Mouse (Mus musculus) Patski (cell line): ENCODE results near the gene Afdn. TPM values are rescaled to one million over a fixed set of nuclear protein-coding genes. Genes with fewer than 3 reads are reported as not detected.
A peak's percentile ranks its signal among the peaks of the same experiment; 100 is the strongest.
"Not testable (repeated sequence)": the region's sequence is repeated elsewhere in the genome, so short reads cannot be mapped to it uniquely, and the experiment has no call there.

Source experiments
- ATAC-seq: fragments of 100-300 bp; one replicate; pipeline ENCODE4 v1.8.0; 2021
- CTCF ChIA-PET: fragments of 350-600 bp; sonication (Branson Sonifier 250); formaldehyde crosslinking; loops from one replicate; lab custom pipeline; 2022; ENCODE audit warnings: inconsistent platforms; lab: Charles Lee
- POLR2A ChIA-PET: fragments of 350-600 bp; sonication (Branson Sonifier 250); formaldehyde crosslinking; loops from one replicate; lab custom pipeline; 2022; ENCODE audit warnings: antibody characterized with exemption, inconsistent platforms; lab: Charles Lee
- DNase-seq: peaks from one replicate; pipeline ENCODE4 v3.0.0-alpha.2; 2011; ENCODE audit warnings: low read depth, low spot score
- H3K27me3 ChIP-seq: fragments of 371-371 bp; one replicate; pipeline ENCODE4 v1.5.1; 2021
- CTCF ChIP-seq: fragments of 100-300 bp; IDR thresholded peaks from one replicate; pipeline ENCODE4 v1.5.1; 2021
- in situ Hi-C: fragments of 300-500 bp; cut with MboI; formaldehyde crosslinking; loops from 3 replicates; pipeline ENCODE4 v1.11.1; 2018; ENCODE audit warnings: low pct_unique_long_range_greater_than_20kb, mixed read lengths
- polyA plus RNA-seq: library from polyadenylated mRNA; unstranded; gene quantifications from one replicate; pipeline ENCODE4 v1.2.3, GENCODE M21; 2021

Afdn gene
- polyA plus RNA-seq, 1 experiment from 2014 or later: 167 TPM

- ChIA-PET POLR2A (interaction anchor here (0.9 kb wide), 1 partner anchor 9 kb away, joined by 3 read pairs; no protein-coding TSS in a partner anchor), CTCF (interaction anchor here (1.0 to 2.0 kb wide), 4 partner anchors 9 to 57 kb away, joined by 3 to 10 read pairs (median 5); no protein-coding TSS in a partner anchor)
- H3K27me3 ChIP-seq: no peaks in the 10 kb centered on the region
- no peak for TF ChIP-seq CTCF
- no peak for ATAC-seq
- DNase-seq: no peak
- in situ Hi-C loops: loop anchor here (10.0 kb wide), 1 partner anchor 69 kb away; no protein-coding TSS in a partner anchor
Observed at GRCm38 (mm10) chr17:13923418-13923817, 163.1 kb downstream of the Afdn start.

- in situ Hi-C loops: loop anchor here (10.0 kb wide), 1 partner anchor 70 kb away; no protein-coding TSS in a partner anchor
- DNase-seq: no peak
- no peak for TF ChIP-seq CTCF
- ATAC-seq: no peak
- ChIA-PET CTCF (interaction anchor here (1.0 to 2.2 kb wide), 5 partner anchors 8 to 70 kb away, joined by 3 to 10 read pairs (median 5); no protein-coding TSS in a partner anchor), POLR2A (no interaction called here)
- H3K27me3 ChIP-seq: no peaks in the 10 kb centered on the region
Observed at GRCm38 (mm10) chr17:13924588-13924987, 164.2 kb downstream of the Afdn start.

DNA sequence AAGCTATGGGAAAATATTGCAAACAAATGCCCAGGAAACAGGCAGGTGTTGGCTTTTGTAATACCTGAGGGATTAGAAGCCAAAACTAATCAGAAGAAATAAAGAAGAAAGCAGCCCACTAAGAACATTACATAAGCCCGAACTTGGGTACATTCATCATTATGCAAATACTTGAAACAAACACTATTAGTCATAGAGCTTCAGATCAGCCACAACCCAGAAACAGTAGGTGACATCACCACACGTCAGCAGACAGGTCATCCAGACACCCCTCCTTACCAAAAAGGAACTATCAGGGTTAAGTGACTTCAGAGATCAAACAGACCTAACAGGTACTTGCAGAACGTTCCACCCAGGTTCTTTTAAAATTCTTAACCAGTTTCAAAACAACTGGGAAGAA, 165.6 kb downstream of the Afdn start:
- in situ Hi-C loops: loop anchor here (10.0 kb wide), 1 partner anchor 71 kb away; no protein-coding TSS in a partner anchor

DNA sequence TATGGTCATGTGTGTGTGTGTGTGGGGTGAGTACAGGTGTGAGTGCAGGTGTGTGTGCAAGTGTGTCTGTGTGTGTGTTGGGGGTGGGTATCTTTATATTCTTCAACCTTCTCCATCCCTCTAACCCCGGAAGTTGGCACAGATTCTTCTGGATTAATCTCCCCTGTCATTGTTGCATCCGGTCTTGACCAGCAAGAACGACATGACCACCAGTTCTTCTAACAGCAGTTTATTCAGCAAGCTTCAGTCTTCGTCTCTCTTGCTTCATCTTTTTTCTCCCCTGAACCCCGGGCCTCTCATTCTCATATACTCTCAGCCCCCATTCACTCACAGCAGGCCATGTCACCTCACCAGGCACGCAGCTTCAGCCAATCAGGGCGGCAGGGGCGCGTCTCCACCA, 170.1 kb downstream of the Afdn start:
- ChIA-PET POLR2A (no interaction called here), CTCF (interaction anchor here (1.2 to 1.9 kb wide), 2 partner anchors 9 to 10 kb away, joined by 3 to 4 read pairs; no protein-coding TSS in a partner anchor)
- no peak for ATAC-seq
- in situ Hi-C loops: loop anchor here (10.0 kb wide), 1 partner anchor 456 kb away; no protein-coding TSS in a partner anchor
- no peak for TF ChIP-seq CTCF
- no peaks in the 10 kb centered on the region for H3K27me3 ChIP-seq
- no peak for DNase-seq

More for the DNA sequence above, 165.6 kb downstream of the Afdn start:
- CTCF ChIA-PET: interaction anchor here (0.8 to 2.2 kb wide), 3 partner anchors 17 to 76 kb away, joined by 3 to 5 read pairs (median 3); no protein-coding TSS in a partner anchor
- peak; percentile 35 for ATAC-seq
- H3K27me3 ChIP-seq: no peaks in the 10 kb centered on the region
- DNase-seq: no peak
- TF ChIP-seq CTCF: no peak
- POLR2A ChIA-PET: no interaction called here

- in situ Hi-C loops: loop anchor here (10.0 kb wide), 1 partner anchor 461 kb away; no protein-coding TSS in a partner anchor
- H3K27me3 ChIP-seq, DNase-seq, CTCF ChIA-PET, POLR2A ChIA-PET: not testable (repeated sequence)
- peak; percentile 58 for ATAC-seq
Observed at GRCm38 (mm10) chr17:13935364-13935763, 175.0 kb downstream of the Afdn start.

- ATAC-seq (no peak), DNase-seq (no peak)
- H3K27me3 ChIP-seq: no peaks in the 10 kb centered on the region
- in situ Hi-C loops: loop anchor here (10.0 kb wide), 1 partner anchor 463 kb away; no protein-coding TSS in a partner anchor
- no peak for TF ChIP-seq CTCF
- ChIA-PET POLR2A (interaction anchor here (0.5 kb wide), 1 partner anchor 391 kb away, joined by 6 read pairs; no protein-coding TSS in a partner anchor), CTCF (no interaction called here)
Observed at GRCm38 (mm10) chr17:13937787-13938186, 177.4 kb downstream of the Afdn start.

DNA sequence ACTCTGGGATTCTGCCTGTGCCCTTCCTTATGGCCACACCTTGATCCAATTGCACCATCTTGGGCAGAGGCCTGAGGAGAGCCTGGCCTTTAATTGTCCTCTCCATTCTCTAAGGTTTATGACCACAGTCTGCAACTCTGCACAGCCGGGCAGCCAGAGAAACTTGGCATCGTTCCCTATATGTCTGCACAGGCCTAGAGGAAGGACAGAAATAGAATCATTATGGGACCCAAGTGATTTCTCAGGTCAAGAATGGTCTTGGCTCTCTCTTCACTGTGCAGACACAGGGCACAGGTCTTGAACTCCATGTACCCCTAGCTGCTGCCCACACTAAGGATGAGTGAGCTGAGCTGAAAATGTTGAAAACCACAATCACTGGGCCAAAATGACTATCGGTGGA, 178.3 kb downstream of the Afdn start:
- in situ Hi-C loops: loop anchor here (10.0 kb wide), 1 partner anchor 464 kb away; no protein-coding TSS in a partner anchor
- ATAC-seq (no peak), DNase-seq (no peak)
- H3K27me3 ChIP-seq: no peaks in the 10 kb centered on the region
- TF ChIP-seq CTCF: no peak
- POLR2A ChIA-PET: no interaction called here
- CTCF ChIA-PET: interaction anchor here (1.0 to 1.2 kb wide), 3 partner anchors 9 to 106 kb away, joined by 3 to 4 read pairs (median 3); no protein-coding TSS in a partner anchor

GRCm38 (mm10) chr17:13939231-13939630, 178.9 kb downstream of the Afdn start:
- H3K27me3 ChIP-seq, ATAC-seq, DNase-seq, POLR2A ChIA-PET: not testable (repeated sequence)
- CTCF ChIA-PET: interaction anchor here (1.0 to 1.2 kb wide), 3 partner anchors 10 to 107 kb away, joined by 3 to 4 read pairs (median 3); no protein-coding TSS in a partner anchor
- in situ Hi-C loops: loop anchor here (10.0 kb wide), 1 partner anchor 464 kb away; no protein-coding TSS in a partner anchor

GRCm38 (mm10) chr17:13940487-13940886, 180.1 kb downstream of the Afdn start:
- CTCF ChIA-PET: interaction anchor here (0.7 to 1.6 kb wide), 3 partner anchors 9 to 258 kb away, joined by 3 to 4 read pairs (median 3); no protein-coding TSS in a partner anchor
- POLR2A ChIA-PET: no interaction called here
- H3K27me3 ChIP-seq: no peaks in the 10 kb centered on the region
- in situ Hi-C loops: no loop called here
- TF ChIP-seq CTCF: peak; percentile 56
- DNase-seq (no peak), ATAC-seq (peak; percentile 36)

- DNase-seq, CTCF ChIA-PET, H3K27me3 ChIP-seq, POLR2A ChIA-PET, ATAC-seq, in situ Hi-C loops: not testable (repeated sequence)
Observed at GRCm38 (mm10) chr17:13948073-13948472, 187.7 kb downstream of the Afdn start, which contains the start of gene Gm7168. Gm7168 (plus strand) TSS chr17:13948373.

DNA sequence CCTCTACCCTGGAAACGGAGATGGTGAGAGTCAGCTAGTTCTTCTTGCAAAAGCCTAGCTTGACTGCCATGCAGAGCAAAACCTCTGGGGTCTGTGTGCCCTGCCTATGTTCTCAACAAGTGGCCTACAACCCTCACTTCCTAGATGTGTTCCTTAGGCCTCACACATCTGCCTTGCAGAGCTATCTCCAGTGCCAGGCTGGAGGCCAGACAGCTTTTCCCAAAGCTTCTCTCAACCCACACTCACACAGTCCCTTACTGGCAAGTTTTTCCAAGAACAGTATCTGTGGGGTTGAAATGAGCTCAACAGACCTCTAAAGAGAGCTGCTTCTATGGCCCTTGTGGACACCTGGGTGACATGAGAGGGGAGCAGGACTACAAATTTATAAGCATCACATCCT, 191.2 kb downstream of the Afdn start:
- DNase-seq, POLR2A ChIA-PET, H3K27me3 ChIP-seq, CTCF ChIA-PET, in situ Hi-C loops, ATAC-seq: not testable (repeated sequence)

Other genes starting within 250 kb of the Afdn start
- 4.1 TPM for gene Tcte2, start 1.3 kb downstream of the Afdn start, polyA plus RNA-seq
- gene Gm7168, start 187.8 kb downstream of the Afdn start, polyA plus RNA-seq: not detected
- not detected for gene Gm7356, start 243.2 kb downstream of the Afdn start, polyA plus RNA-seq